In genomic region chr4:120848909-120849308, GRCm38 (mm10) we compare ENCODE assay signal across 22 mouse cellular contexts.
"Had no signal": no experiment of that assay in that cellular context is flagged by ENCODE, and none has a peak within 500 bp of the region (broad histone marks: within the 10 kb centered on the region; RNA-seq: fewer than 3 reads in every experiment).

No protein-coding gene starts in this region.

- DNase-seq: heart, postnatal 10 days; heart, postnatal 14 days; heart, postnatal 36 days; heart, postnatal 4 days; kidney, adult 11 months; kidney, adult 18-20 months; kidney, adult 2 months; kidney, adult 8-10 months; kidney, adult 9 months; kidney, postnatal 10 days; kidney, postnatal 14 days; kidney, postnatal 25 days; kidney, postnatal 36 days; kidney, postnatal 4 days; layer of hippocampus, adult 9-11 months; layer of hippocampus, postnatal 36 days had no signal

- ATAC-seq: hindbrain, embryonic 16.5 days; hindbrain, postnatal 0 days; inflammation-experienced regulatory T-cells, adult 6 months; intestine, embryonic 15.5 days; intestine, embryonic 16.5 days; intestine, postnatal 0 days had no signal
